Mouse (Mus musculus) large intestine, adult 2 months (tissue): ENCODE data around the gene Gzf1. TPM values are rescaled to one million over a fixed set of nuclear protein-coding genes. Genes with fewer than 3 reads are reported as not detected.

Experiments
- DNase-seq: peaks from one replicate; pipeline ENCODE4 v3.0.0-alpha.2; 2012; ENCODE audit warnings: low read depth, low spot score
- WGBS: fragments of 180-500 bp; shearing (Covaris S2); methylation state at CpG from one replicate; pipeline ENCODE4 v1.1.7; 2018; 5-methylcytosine and 5-hydroxymethylcytosine counted together
- polyA plus RNA-seq: library from polyadenylated mRNA; depleted of rRNA; stranded (reverse); fragments of >200 nt; gene quantifications from 2 replicates; pipeline ENCODE4 v1.2.3, GENCODE M21; 2012; rRNA removed

Gzf1 gene
- polyA plus RNA-seq, 1 experiment = 4.0 TPM

- no peak for DNase-seq
- WGBS = 93% methylated on average over 5 of the region's 5 CpGs
Observed at GRCm38 (mm10) chr2:148690781-148691180, 10.0 kb downstream of the Gzf1 start.

DNA sequence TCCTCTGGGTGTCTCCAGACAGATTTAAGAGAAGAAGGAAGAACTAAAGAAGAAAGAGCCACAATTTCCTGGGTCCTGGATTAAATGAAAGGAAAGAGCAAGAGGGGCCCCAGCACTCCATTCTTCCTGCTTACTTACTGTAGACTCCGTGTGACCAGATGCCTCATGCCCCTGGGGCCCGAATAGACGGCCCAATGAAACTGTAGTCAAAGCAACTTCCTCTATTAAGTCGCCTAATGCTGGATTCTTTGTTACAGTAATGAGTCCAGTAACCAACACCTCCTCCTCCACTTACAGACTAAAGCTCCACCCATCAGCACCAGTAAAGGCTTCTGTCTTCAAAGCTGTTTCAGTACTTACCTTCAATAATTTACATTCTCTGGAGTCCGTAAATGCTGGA is 17.7 kb downstream of the Gzf1 start:
- 72% methylated on average over 5 of the region's 5 CpGs for WGBS
- no peak for DNase-seq

GRCm38 (mm10) chr2:148706409-148707201 is 25.8 kb downstream of the Gzf1 start:
- DNase-seq = no peak
- WGBS = 85% methylated on average over 15 of the region's 15 CpGs

GRCm38 (mm10) chr2:148707202-148707530 is 26.3 kb downstream of the Gzf1 start:
- no peak for DNase-seq

GRCm38 (mm10) chr2:148712326-148712725 is 31.5 kb downstream of the Gzf1 start:
- 81% methylated on average over 3 of the region's 3 CpGs for WGBS
- DNase-seq = no peak

More at GRCm38 (mm10) chr2:148707202-148707530, 26.3 kb downstream of the Gzf1 start:
- WGBS = 84% methylated on average over 6 of the region's 6 CpGs

GRCm38 (mm10) chr2:148717072-148717471 is 36.2 kb downstream of the Gzf1 start:
- DNase-seq = no peak
- WGBS = 86% methylated on average over 2 of the region's 2 CpGs

GRCm38 (mm10) chr2:148719271-148719995 is 38.6 kb downstream of the Gzf1 start:
- 41% methylated on average over 2 of the region's 2 CpGs for WGBS
- DNase-seq = no peak

DNA sequence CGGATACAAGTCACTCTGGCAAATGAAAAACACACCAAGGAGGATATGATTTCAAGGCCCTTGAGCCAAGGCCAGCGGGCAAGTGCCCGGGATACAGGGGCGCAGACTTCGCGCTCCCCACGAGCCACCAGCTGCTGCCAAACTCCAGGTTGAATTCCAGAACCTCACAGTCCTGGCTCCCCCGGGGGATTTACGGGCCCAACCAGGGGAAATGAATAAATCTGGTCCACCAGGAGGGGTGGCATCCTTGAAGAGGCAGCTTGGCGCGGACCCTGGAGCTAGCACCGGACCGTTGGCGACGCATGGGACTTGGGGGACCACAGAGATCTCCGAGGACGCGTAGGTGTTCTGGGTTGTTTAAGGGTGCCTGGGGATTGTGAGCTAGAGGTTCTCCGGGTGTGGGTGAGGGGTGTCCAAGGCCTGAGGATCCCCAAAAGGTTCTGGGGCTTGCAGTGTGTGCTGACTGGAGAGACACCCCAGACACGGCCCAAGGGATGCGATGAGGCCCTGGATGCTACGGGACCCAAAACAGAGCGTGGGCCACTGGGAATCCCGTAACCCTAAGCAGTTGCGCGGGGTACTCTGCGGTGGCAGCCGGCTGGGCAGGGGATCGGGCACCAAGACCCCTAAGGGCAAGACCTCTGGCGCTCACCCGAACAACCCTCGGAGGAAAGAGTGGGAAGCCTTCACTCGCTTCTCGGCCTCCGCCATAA is 50.9 kb downstream of the Gzf1 start:
- DNase-seq = no peak
- WGBS = 1% methylated on average over 35 of the region's 35 CpGs

DNA sequence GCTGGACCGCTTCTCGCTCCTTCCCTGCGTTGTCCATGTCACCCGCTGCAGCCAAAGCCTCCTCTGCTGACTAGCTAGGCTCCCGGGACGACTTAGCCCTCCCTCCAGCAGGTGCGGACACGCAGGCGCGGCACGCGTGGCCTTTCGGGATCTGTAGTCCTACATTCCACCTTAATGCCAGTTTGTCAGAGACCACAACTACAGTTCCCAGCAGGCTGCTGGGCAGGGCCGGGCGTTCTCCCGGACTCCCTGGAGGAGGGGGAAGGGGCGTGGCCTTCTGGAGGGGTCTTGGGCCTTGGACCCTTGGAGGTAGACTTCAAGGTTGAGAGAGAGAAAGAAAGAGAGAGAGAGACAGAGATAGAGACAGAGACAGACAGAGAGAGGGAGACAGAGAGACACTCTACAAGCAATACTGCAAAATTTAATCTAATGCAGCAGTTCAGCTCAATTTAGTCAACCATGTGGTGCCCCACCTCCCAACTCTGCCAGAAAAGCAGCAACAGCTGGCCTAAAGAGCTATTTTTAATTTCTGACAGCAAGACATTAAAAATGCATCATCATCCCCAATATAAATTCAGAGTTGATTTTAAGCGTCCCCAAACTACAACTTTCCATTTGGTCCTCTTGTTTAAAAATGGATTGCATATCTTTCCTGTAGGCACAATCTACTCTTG is 51.6 kb downstream of the Gzf1 start, which contains the start of gene Napb:
TSS of gene Napb (minus strand) at position 141 of the 674 bp plus-strand sequence.
- 3% methylated on average over 18 of the region's 18 CpGs for WGBS
- DNase-seq = peak; percentile 73

Other genes with a start within 250 kb of the Gzf1 start
- gene Cd93, start 237.5 kb upstream of the Gzf1 start, polyA plus RNA-seq = 2.6 and 5.1 TPM in 2 replicates
- 25.5 and 26.6 TPM in 2 replicates for gene Nxt1, start 8.4 kb upstream of the Gzf1 start, polyA plus RNA-seq
- gene Napb, start 51.4 kb downstream of the Gzf1 start, polyA plus RNA-seq = 0.58 and 0.74 TPM in 2 replicates
- gene Cstl1, start 69.3 kb downstream of the Gzf1 start, polyA plus RNA-seq = not detected in 2 replicates
- not detected in 2 replicates for gene Cst11, start 90.5 kb downstream of the Gzf1 start, polyA plus RNA-seq
- not detected in 2 replicates for gene 8030411F24Rik, start 101.0 kb downstream of the Gzf1 start, polyA plus RNA-seq
- gene Cst12, start 108.3 kb downstream of the Gzf1 start, polyA plus RNA-seq = not detected in 2 replicates
- not detected in 2 replicates for gene Cst8, start 117.8 kb downstream of the Gzf1 start, polyA plus RNA-seq
- gene Cst13, start 139.1 kb downstream of the Gzf1 start, polyA plus RNA-seq = not detected in 2 replicates
- not detected in 2 replicates for gene Cst9, start 154.1 kb downstream of the Gzf1 start, polyA plus RNA-seq
- gene 9230104L09Rik, start 184.0 kb downstream of the Gzf1 start, polyA plus RNA-seq = 0.14 and 0.21 TPM in 2 replicates
- 418 and 430 TPM in 2 replicates for gene Cst3, start 194.7 kb downstream of the Gzf1 start, polyA plus RNA-seq